Mouse (Mus musculus): ENCODE data around the gene Ppm1h. TPM values are rescaled to one million over a fixed set of nuclear protein-coding genes. Genes with fewer than 3 reads are reported as not detected.

The Ppm1h gene
- polyA plus RNA-seq, 1 experiment from 2014 or later, result 10.4 TPM

- 68% methylated on average over 5 of the region's 5 CpGs for WGBS
- Histone ChIP-seq H3K9me3 (ENCODE audit: low read length) (no peaks in the 10 kb centered on the region), H3K4me3 (ENCODE audit: low read depth, low read length) (no peak overlapping the region), H3K27ac (ENCODE audit: low read length) (no peak overlapping the region), H3K4me2 (replicated peaks; ENCODE audit: low read depth, low read length) (no peak overlapping the region), H3K36me3 (ENCODE audit: insufficient read depth, low read length) (no peaks in the 10 kb centered on the region), H3K9ac (replicated peaks; ENCODE audit: low read depth) (no peak overlapping the region), H3K4me1 (ENCODE audit: insufficient read depth, low read depth, low read length) (no peaks in the 10 kb centered on the region), H3K27me3 (replicated peaks; ENCODE audit: insufficient read depth, low read length) (no peaks in the 10 kb centered on the region)
- TF ChIP-seq CTCF (IDR thresholded peaks at IDR 0.05) (no peak), EP300 (IDR thresholded peaks at IDR 0.05) (no peak)
- DNase-seq (ENCODE audit: low spot score) (no peak), ATAC-seq (no peak)
Measured at GRCm38 (mm10) chr10:122712307-122712706, 33.7 kb downstream of the Ppm1h start.

GRCm38 (mm10) chr10:122715856-122716255 lies 37.3 kb downstream of the Ppm1h start:
- no peak for DNase-seq (ENCODE audit: low spot score)
- no peak for ATAC-seq
- no peaks in the 10 kb centered on the region for H3K9me3 ChIP-seq (ENCODE audit: low read length)
- no peak overlapping the region for H3K9ac ChIP-seq (replicated peaks; ENCODE audit: low read depth)
- H3K4me2 ChIP-seq (replicated peaks; ENCODE audit: low read depth, low read length), result no peak overlapping the region
- TF ChIP-seq CTCF (IDR thresholded peaks at IDR 0.05) (no peak), EP300 (IDR thresholded peaks at IDR 0.05) (no peak)
- 88% methylated on average over 12 of the region's 12 CpGs for WGBS
- no peaks in the 10 kb centered on the region for H3K4me1 ChIP-seq (ENCODE audit: insufficient read depth, low read depth, low read length)
- H3K27ac ChIP-seq (ENCODE audit: low read length), result no peak overlapping the region
- no peaks in the 10 kb centered on the region for H3K36me3 ChIP-seq (ENCODE audit: insufficient read depth, low read length)
- H3K4me3 ChIP-seq (ENCODE audit: low read depth, low read length), result no peak overlapping the region
- H3K27me3 ChIP-seq (replicated peaks; ENCODE audit: insufficient read depth, low read length), result no peaks in the 10 kb centered on the region

GRCm38 (mm10) chr10:122716286-122716685 lies 37.7 kb downstream of the Ppm1h start:
- Histone ChIP-seq H3K4me3 (ENCODE audit: low read depth, low read length) (no peak overlapping the region), H3K27ac (ENCODE audit: low read length) (no peak overlapping the region), H3K27me3 (replicated peaks; ENCODE audit: insufficient read depth, low read length) (no peaks in the 10 kb centered on the region), H3K4me1 (ENCODE audit: insufficient read depth, low read depth, low read length) (no peaks in the 10 kb centered on the region), H3K36me3 (ENCODE audit: insufficient read depth, low read length) (no peaks in the 10 kb centered on the region), H3K9ac (replicated peaks; ENCODE audit: low read depth) (no peak overlapping the region), H3K4me2 (replicated peaks; ENCODE audit: low read depth, low read length) (no peak overlapping the region), H3K9me3 (ENCODE audit: low read length) (no peaks in the 10 kb centered on the region)
- no peak for ATAC-seq
- DNase-seq (ENCODE audit: low spot score), result no peak
- 60% methylated on average over 8 of the region's 8 CpGs for WGBS
- TF ChIP-seq EP300 (IDR thresholded peaks at IDR 0.05) (no peak), CTCF (IDR thresholded peaks at IDR 0.05) (no peak)

GRCm38 (mm10) chr10:122716739-122717474 lies 38.3 kb downstream of the Ppm1h start:
- ATAC-seq (no peak), DNase-seq (ENCODE audit: low spot score) (no peak)
- no peak overlapping the region for H3K4me2 ChIP-seq (replicated peaks; ENCODE audit: low read depth, low read length)
- TF ChIP-seq CTCF (IDR thresholded peaks at IDR 0.05) (no peak), EP300 (IDR thresholded peaks at IDR 0.05) (no peak)
- H3K27me3 ChIP-seq (replicated peaks; ENCODE audit: insufficient read depth, low read length), result no peaks in the 10 kb centered on the region
- no peak overlapping the region for H3K4me3 ChIP-seq (ENCODE audit: low read depth, low read length)
- H3K4me1 ChIP-seq (ENCODE audit: insufficient read depth, low read depth, low read length), result no peaks in the 10 kb centered on the region
- H3K9ac ChIP-seq (replicated peaks; ENCODE audit: low read depth), result no peak overlapping the region
- no peaks in the 10 kb centered on the region for H3K36me3 ChIP-seq (ENCODE audit: insufficient read depth, low read length)
- H3K9me3 ChIP-seq (ENCODE audit: low read length), result no peaks in the 10 kb centered on the region
- H3K27ac ChIP-seq (ENCODE audit: low read length), result no peak overlapping the region
- WGBS, result 73% methylated on average over 14 of the region's 14 CpGs

GRCm38 (mm10) chr10:122717754-122718415 lies 39.3 kb downstream of the Ppm1h start:
- Histone ChIP-seq H3K36me3 (ENCODE audit: insufficient read depth, low read length) (no peaks in the 10 kb centered on the region), H3K4me1 (ENCODE audit: insufficient read depth, low read depth, low read length) (no peaks in the 10 kb centered on the region), H3K27me3 (replicated peaks; ENCODE audit: insufficient read depth, low read length) (no peaks in the 10 kb centered on the region), H3K9ac (replicated peaks; ENCODE audit: low read depth) (no peak overlapping the region), H3K27ac (ENCODE audit: low read length) (no peak overlapping the region), H3K4me2 (replicated peaks; ENCODE audit: low read depth, low read length) (no peak overlapping the region), H3K4me3 (ENCODE audit: low read depth, low read length) (no peak overlapping the region), H3K9me3 (ENCODE audit: low read length) (no peaks in the 10 kb centered on the region)
- DNase-seq (ENCODE audit: low spot score) (no peak), ATAC-seq (no peak)
- no peak for TF ChIP-seq CTCF (IDR thresholded peaks at IDR 0.05)
- TF ChIP-seq EP300 (IDR thresholded peaks at IDR 0.05), result no peak
- 86% methylated on average over 14 of the region's 14 CpGs for WGBS

- H3K27ac ChIP-seq (ENCODE audit: low read length), result no peak overlapping the region
- TF ChIP-seq EP300 (IDR thresholded peaks at IDR 0.05), result no peak
- no peak for TF ChIP-seq CTCF (IDR thresholded peaks at IDR 0.05)
- no peaks in the 10 kb centered on the region for H3K9me3 ChIP-seq (ENCODE audit: low read length)
- no peaks in the 10 kb centered on the region for H3K27me3 ChIP-seq (replicated peaks; ENCODE audit: insufficient read depth, low read length)
- H3K4me3 ChIP-seq (ENCODE audit: low read depth, low read length), result no peak overlapping the region
- no peak overlapping the region for H3K4me2 ChIP-seq (replicated peaks; ENCODE audit: low read depth, low read length)
- no peak for ATAC-seq
- no peaks in the 10 kb centered on the region for H3K36me3 ChIP-seq (ENCODE audit: insufficient read depth, low read length)
- no peak overlapping the region for H3K9ac ChIP-seq (replicated peaks; ENCODE audit: low read depth)
- no peak for DNase-seq (ENCODE audit: low spot score)
- 76% methylated on average over 6 of the region's 7 CpGs for WGBS
- no peaks in the 10 kb centered on the region for H3K4me1 ChIP-seq (ENCODE audit: insufficient read depth, low read depth, low read length)
Measured at GRCm38 (mm10) chr10:122718951-122719350, 40.4 kb downstream of the Ppm1h start.

Measured in lung, postnatal 0 days (tissue).